Mouse (Mus musculus) ES-Bruce4 (cell line): ENCODE measurements around the gene Nek2. TPM values are rescaled to one million over a fixed set of nuclear protein-coding genes. Genes with fewer than 3 reads are reported as not detected.
A peak's percentile ranks its signal among the peaks of the same experiment; 100 is the strongest.

ENCODE experiments used
- H3K27ac ChIP-seq: 2 replicates; pipeline ENCODE4 v1.5.1; 2012; ENCODE audit warnings: low read length, inconsistent platforms; ENCODE audit not compliant: insufficient read depth
- H3K27me3 ChIP-seq: 2 replicates; pipeline ENCODE4 v1.6.1; 2012; ENCODE audit warnings: mild to moderate bottlenecking, low read length, inconsistent platforms; ENCODE audit not compliant: control insufficient read depth, poor library complexity, insufficient read depth, severe bottlenecking
- H3K36me3 ChIP-seq: 2 replicates; pipeline ENCODE4 v1.6.1; 2012; ENCODE audit warnings: inconsistent platforms, mild to moderate bottlenecking, low read length, moderate library complexity; ENCODE audit not compliant: control insufficient read depth, poor library complexity, insufficient read depth, severe bottlenecking
- H3K4me1 ChIP-seq: one replicate; pipeline ENCODE4 v1.8.1; 2011; ENCODE audit warnings: low read length; ENCODE audit not compliant: control insufficient read depth, insufficient read depth
- H3K4me3 ChIP-seq: 2 replicates; pipeline ENCODE4 v1.5.1; 2011; ENCODE audit warnings: low read depth, mild to moderate bottlenecking, low read length
- H3K9ac ChIP-seq: 2 replicates; pipeline ENCODE4 v1.6.1; 2012; ENCODE audit warnings: low read depth, mild to moderate bottlenecking, inconsistent platforms; ENCODE audit not compliant: poor library complexity, severe bottlenecking
- H3K9me3 ChIP-seq: replicated peaks from 2 replicates; pipeline ENCODE4 v1.6.1; 2012; ENCODE audit warnings: mild to moderate bottlenecking, low read length, inconsistent platforms; ENCODE audit not compliant: control insufficient read depth, poor library complexity, insufficient read depth, severe bottlenecking
- CTCF ChIP-seq: IDR thresholded peaks from one replicate; pipeline ENCODE4 v1.8.1; 2011; ENCODE audit warnings: low read depth, low read length
- EP300 ChIP-seq: IDR thresholded peaks from 2 replicates; pipeline ENCODE4 v1.6.1; 2011; ENCODE audit warnings: low read depth, low read length; ENCODE audit not compliant: insufficient read depth
- POLR2A ChIP-seq: IDR thresholded peaks from one replicate; pipeline ENCODE4 v1.8.1; 2011; ENCODE audit warnings: low read length; ENCODE audit not compliant: insufficient read depth
- polyA plus RNA-seq: library from polyadenylated mRNA; stranded (reverse); fragments of >200 nt; gene quantifications from 2 replicates; pipeline ENCODE4 v1.2.4, GENCODE M21; 2011; ENCODE audit warnings: low read depth; ENCODE audit not compliant: missing spikeins, insufficient read depth, insufficient read length

Nek2 gene
- polyA plus RNA-seq, 1 experiment: 80.3 TPM

GRCm38 (mm10) chr1:191818145-191818631 lies 3.1 kb upstream of the Nek2 start:
- no peak overlapping the region for H3K9ac ChIP-seq
- TF ChIP-seq CTCF (no peak), EP300 (no peak), POLR2A (no peak)
- H3K4me3 ChIP-seq: no peak overlapping the region

GRCm38 (mm10) chr1:191819026-191819425 lies 2.2 kb upstream of the Nek2 start:
- H3K36me3 ChIP-seq: peaks cover 13% of the 10 kb centered on the region
- no peaks in the 10 kb centered on the region for H3K27me3 ChIP-seq
- TF ChIP-seq EP300 (no peak), POLR2A (no peak), CTCF (no peak)
- H3K4me3 ChIP-seq: no peak overlapping the region
- H3K4me1 ChIP-seq: no peaks in the 10 kb centered on the region
- no peak overlapping the region for H3K27ac ChIP-seq
- no peak overlapping the region for H3K9ac ChIP-seq
- H3K9me3 ChIP-seq: no peaks in the 10 kb centered on the region

More at GRCm38 (mm10) chr1:191818145-191818631, 3.1 kb upstream of the Nek2 start:
- Histone ChIP-seq H3K36me3 (peaks cover 9% of the 10 kb centered on the region), H3K27me3 (no peaks in the 10 kb centered on the region), H3K4me1 (no peaks in the 10 kb centered on the region), H3K9me3 (no peaks in the 10 kb centered on the region), H3K27ac (no peak overlapping the region)

GRCm38 (mm10) chr1:191820951-191821325 lies 306 bp upstream of the Nek2 start:
- Histone ChIP-seq H3K27me3 (no peaks in the 10 kb centered on the region), H3K4me3 (peak overlapping the region; percentile 54), H3K9me3 (no peaks in the 10 kb centered on the region), H3K36me3 (peaks cover 30% of the 10 kb centered on the region), H3K27ac (peak overlapping the region; percentile 31; the same call in 1 of the 2 replicates), H3K4me1 (no peaks in the 10 kb centered on the region), H3K9ac (0 out of 2 replicates have a peak overlapping the region, but pooled peaks have one; percentile 7)
- TF ChIP-seq POLR2A (no peak), EP300 (peak; percentile 50; the same call in 1 of the 2 replicates)

- H3K4me1 ChIP-seq: no peaks in the 10 kb centered on the region
- peaks cover 60% of the 10 kb centered on the region for H3K36me3 ChIP-seq
- no peak overlapping the region for H3K9ac ChIP-seq
- no peak overlapping the region for H3K4me3 ChIP-seq
- no peak overlapping the region for H3K27ac ChIP-seq
- TF ChIP-seq POLR2A (no peak), CTCF (peak; percentile 38)
- no peaks in the 10 kb centered on the region for H3K27me3 ChIP-seq
- no peaks in the 10 kb centered on the region for H3K9me3 ChIP-seq
Measured at GRCm38 (mm10) chr1:191829124-191829523, 7.9 kb downstream of the Nek2 start.

GRCm38 (mm10) chr1:191833396-191833795 lies 12.2 kb downstream of the Nek2 start:
- no peaks in the 10 kb centered on the region for H3K4me1 ChIP-seq
- H3K27me3 ChIP-seq: no peaks in the 10 kb centered on the region
- TF ChIP-seq CTCF (no peak), POLR2A (no peak), EP300 (no peak)
- peaks cover 23% of the 10 kb centered on the region for H3K36me3 ChIP-seq
- no peak overlapping the region for H3K27ac ChIP-seq
- no peak overlapping the region for H3K9ac ChIP-seq
- H3K9me3 ChIP-seq: no peaks in the 10 kb centered on the region
- H3K4me3 ChIP-seq: no peak overlapping the region

GRCm38 (mm10) chr1:191834825-191835224 lies 13.6 kb downstream of the Nek2 start:
- no peak for TF ChIP-seq POLR2A
- peak; percentile 85 for TF ChIP-seq CTCF
- no peak overlapping the region for H3K9ac ChIP-seq

More at GRCm38 (mm10) chr1:191834825-191835224, 13.6 kb downstream of the Nek2 start:
- Histone ChIP-seq H3K36me3 (peaks cover 12% of the 10 kb centered on the region), H3K9me3 (no peaks in the 10 kb centered on the region), H3K27ac (no peak overlapping the region), H3K27me3 (no peaks in the 10 kb centered on the region), H3K4me3 (no peak overlapping the region), H3K4me1 (no peaks in the 10 kb centered on the region)
